Mouse (Mus musculus) embryonic facial prominence, embryonic 12.5 days (tissue): ENCODE results near the gene Aebp2. TPM values are rescaled to one million over a fixed set of nuclear protein-coding genes. Genes with fewer than 3 reads are reported as not detected.
"Not testable (repeated sequence)": the region's sequence is repeated elsewhere in the genome, so short reads cannot be mapped to it uniquely, and the experiment has no call there.

ENCODE experiments used
- ATAC-seq: fragments of 200-750 bp; cut with Nextera tagmentation; 2 replicates; pipeline ENCODE4 v1.8.0; 2017; ENCODE audit not compliant: insufficient number of reproducible peaks, insufficient read depth, low FRiP score, low TSS enrichment
- H3K27ac ChIP-seq: fragments of 300-500 bp; sonication (generic); 2 replicates; pipeline ENCODE4 v1.5.1; 2016; ENCODE audit warnings: mild to moderate bottlenecking
- H3K27me3 ChIP-seq: fragments of 300-500 bp; sonication (generic); 2 replicates; pipeline ENCODE4 v1.6.1; 2016; ENCODE audit warnings: mild to moderate bottlenecking, moderate library complexity
- H3K36me3 ChIP-seq: fragments of 300-500 bp; sonication (generic); 2 replicates; pipeline ENCODE4 v1.6.1; 2016; ENCODE audit warnings: mild to moderate bottlenecking
- H3K4me1 ChIP-seq: fragments of 300-500 bp; sonication (generic); 2 replicates; pipeline ENCODE4 v1.6.1; 2016
- H3K4me2 ChIP-seq: fragments of 300-500 bp; sonication (generic); replicated peaks from 2 replicates; pipeline ENCODE4 v1.6.1; 2016; ENCODE audit warnings: mild to moderate bottlenecking, moderate library complexity
- H3K4me3 ChIP-seq: fragments of 300-500 bp; sonication (generic); 2 replicates; pipeline ENCODE4 v1.5.1; 2016; ENCODE audit warnings: mild to moderate bottlenecking
- H3K9ac ChIP-seq: fragments of 300-500 bp; sonication (generic); 2 replicates; pipeline ENCODE4 v1.6.1; 2016; ENCODE audit warnings: mild to moderate bottlenecking, moderate library complexity
- H3K9me3 ChIP-seq: fragments of 300-500 bp; sonication (generic); 2 replicates; pipeline ENCODE4 v1.6.1; 2016; ENCODE audit warnings: mild to moderate bottlenecking, moderate library complexity
- WGBS: fragments of 180-500 bp; shearing (Covaris S2); methylation state at CpG from one replicate; pipeline ENCODE4 v1.1.7; 2016; 5-methylcytosine and 5-hydroxymethylcytosine counted together
- polyA plus RNA-seq: library from polyadenylated mRNA; unstranded; fragments of >200 nt; fragmentation: Nextera tagmentation; extraction: Ambion mirVana; gene quantifications from 2 replicates; pipeline ENCODE4 v1.2.1, GENCODE M21; 2016

Gene Aebp2
- polyA plus RNA-seq: 15.4 and 18.0 TPM in 2 replicates

GRCm38 (mm10) chr6:140622391-140623225 lies at the start of gene Aebp2:
TSS of gene Aebp2 (plus strand) at chr6:140622663.
- Histone ChIP-seq H3K9ac (peak within 1 kb of the TSS; percentile 95), H3K36me3 (no peaks in the 10 kb centered on the region), H3K4me3 (peak within 1 kb of the TSS; percentile 94), H3K27ac (peak within 1 kb of the TSS; percentile 95), H3K9me3 (no peaks in the 10 kb centered on the region), H3K4me1 (peaks cover 21% of the 10 kb centered on the region), H3K4me2 (peak within 1 kb of the TSS; percentile 79), H3K27me3 (no peaks in the 10 kb centered on the region)
- ATAC-seq: no peak
- 42% methylated on average over 30 of the region's 30 CpGs for WGBS

GRCm38 (mm10) chr6:140574943-140575342 lies 47.5 kb upstream of the Aebp2 start:
- Histone ChIP-seq H3K4me3 (no peak overlapping the region), H3K27ac (no peak overlapping the region), H3K9ac (no peak overlapping the region), H3K4me2 (no peak overlapping the region), H3K36me3 (peaks cover 68% of the 10 kb centered on the region), H3K9me3 (no peaks in the 10 kb centered on the region), H3K4me1 (no peaks in the 10 kb centered on the region), H3K27me3 (no peaks in the 10 kb centered on the region)
- WGBS: 85% methylated on average over 3 of the region's 3 CpGs
- ATAC-seq: no peak

GRCm38 (mm10) chr6:140576133-140576532 lies 46.3 kb upstream of the Aebp2 start:
- Histone ChIP-seq H3K27me3 (no peaks in the 10 kb centered on the region), H3K9me3 (no peaks in the 10 kb centered on the region), H3K4me3 (no peak overlapping the region), H3K36me3 (peaks cover 58% of the 10 kb centered on the region), H3K4me2 (no peak overlapping the region), H3K9ac (no peak overlapping the region), H3K4me1 (no peaks in the 10 kb centered on the region), H3K27ac (no peak overlapping the region)
- WGBS: 75% methylated on average over 8 of the region's 8 CpGs
- no peak for ATAC-seq

- Histone ChIP-seq H3K27ac (no peak overlapping the region), H3K4me3 (no peak overlapping the region), H3K4me1 (no peaks in the 10 kb centered on the region), H3K9ac (no peak overlapping the region), H3K27me3 (no peaks in the 10 kb centered on the region), H3K9me3 (no peaks in the 10 kb centered on the region), H3K4me2 (no peak overlapping the region), H3K36me3 (peaks cover 48% of the 10 kb centered on the region)
- WGBS: 84% methylated on average over 18 of the region's 18 CpGs
- ATAC-seq: no peak
Observed at GRCm38 (mm10) chr6:140576961-140577821, 45.3 kb upstream of the Aebp2 start.

GRCm38 (mm10) chr6:140577822-140578170 lies 44.7 kb upstream of the Aebp2 start:
- Histone ChIP-seq H3K9me3 (no peaks in the 10 kb centered on the region), H3K4me2 (no peak overlapping the region), H3K4me1 (no peaks in the 10 kb centered on the region), H3K27me3 (no peaks in the 10 kb centered on the region), H3K9ac (no peak overlapping the region), H3K4me3 (no peak overlapping the region), H3K36me3 (peaks cover 47% of the 10 kb centered on the region), H3K27ac (no peak overlapping the region)
- ATAC-seq: no peak
- 93% methylated on average over 4 of the region's 4 CpGs for WGBS

GRCm38 (mm10) chr6:140578985-140579384 lies 43.5 kb upstream of the Aebp2 start:
- not testable (repeated sequence) for H3K4me1 ChIP-seq, H3K9me3 ChIP-seq, H3K27ac ChIP-seq, H3K4me3 ChIP-seq, H3K9ac ChIP-seq, H3K4me2 ChIP-seq, H3K27me3 ChIP-seq, ATAC-seq
- peaks cover 43% of the 10 kb centered on the region for H3K36me3 ChIP-seq

GRCm38 (mm10) chr6:140580170-140580569 lies 42.3 kb upstream of the Aebp2 start:
- peaks cover 35% of the 10 kb centered on the region for H3K36me3 ChIP-seq
- H3K27me3 ChIP-seq: no peaks in the 10 kb centered on the region
- no peaks in the 10 kb centered on the region for H3K9me3 ChIP-seq
- no peak overlapping the region for H3K4me2 ChIP-seq
- no peak overlapping the region for H3K27ac ChIP-seq
- 85% methylated on average over 4 of the region's 4 CpGs for WGBS
- no peaks in the 10 kb centered on the region for H3K4me1 ChIP-seq
- no peak for ATAC-seq
- no peak overlapping the region for H3K9ac ChIP-seq
- no peak overlapping the region for H3K4me3 ChIP-seq

- no peak overlapping the region for H3K27ac ChIP-seq
- no peaks in the 10 kb centered on the region for H3K4me1 ChIP-seq
- H3K9me3 ChIP-seq: no peaks in the 10 kb centered on the region
- H3K9ac ChIP-seq: no peak overlapping the region
- 79% methylated on average over 8 of the region's 8 CpGs for WGBS
- no peak overlapping the region for H3K4me2 ChIP-seq
- H3K4me3 ChIP-seq: no peak overlapping the region
- H3K36me3 ChIP-seq: peaks cover 64% of the 10 kb centered on the region
- H3K27me3 ChIP-seq: no peaks in the 10 kb centered on the region
- peak; percentile 22; the same call in 1 of the 2 replicates for ATAC-seq
Observed at GRCm38 (mm10) chr6:140586714-140587259, 35.7 kb upstream of the Aebp2 start.

- 77% methylated on average over 5 of the region's 5 CpGs for WGBS
- Histone ChIP-seq H3K9me3 (no peaks in the 10 kb centered on the region), H3K9ac (no peak overlapping the region), H3K4me1 (no peaks in the 10 kb centered on the region), H3K27ac (no peak overlapping the region), H3K4me3 (no peak overlapping the region), H3K4me2 (no peak overlapping the region), H3K36me3 (peaks cover 78% of the 10 kb centered on the region), H3K27me3 (no peaks in the 10 kb centered on the region)
- ATAC-seq: no peak
Observed at GRCm38 (mm10) chr6:140591331-140591730, 31.1 kb upstream of the Aebp2 start.

GRCm38 (mm10) chr6:140592713-140593112 lies 29.8 kb upstream of the Aebp2 start:
- Histone ChIP-seq H3K4me1 (no peaks in the 10 kb centered on the region), H3K4me2 (no peak overlapping the region), H3K4me3 (no peak overlapping the region), H3K27me3 (no peaks in the 10 kb centered on the region), H3K9ac (no peak overlapping the region), H3K36me3 (peaks cover 74% of the 10 kb centered on the region), H3K9me3 (no peaks in the 10 kb centered on the region), H3K27ac (no peak overlapping the region)
- ATAC-seq: no peak
- 90% methylated on average over 8 of the region's 8 CpGs for WGBS

GRCm38 (mm10) chr6:140593420-140594170 lies 28.9 kb upstream of the Aebp2 start:
- no peak overlapping the region for H3K9ac ChIP-seq
- no peak overlapping the region for H3K4me2 ChIP-seq
- 81% methylated on average over 17 of the region's 17 CpGs for WGBS
- no peak overlapping the region for H3K27ac ChIP-seq
- no peaks in the 10 kb centered on the region for H3K9me3 ChIP-seq
- H3K36me3 ChIP-seq: peaks cover 68% of the 10 kb centered on the region
- ATAC-seq: no peak; the same call in 1 of the 2 replicates
- H3K4me3 ChIP-seq: no peak overlapping the region
- no peaks in the 10 kb centered on the region for H3K4me1 ChIP-seq
- no peaks in the 10 kb centered on the region for H3K27me3 ChIP-seq
